Mouse (Mus musculus) ovary, postnatal 14 days (tissue): ENCODE data around the gene Slc8a1.
A peak's percentile ranks its signal among the peaks of the same experiment; 100 is the strongest.

Source experiments
- DNase-seq: peaks from one replicate; pipeline ENCODE4 v3.0.0; 2022; ENCODE audit warnings: low spot score

Gene Slc8a1

DNA sequence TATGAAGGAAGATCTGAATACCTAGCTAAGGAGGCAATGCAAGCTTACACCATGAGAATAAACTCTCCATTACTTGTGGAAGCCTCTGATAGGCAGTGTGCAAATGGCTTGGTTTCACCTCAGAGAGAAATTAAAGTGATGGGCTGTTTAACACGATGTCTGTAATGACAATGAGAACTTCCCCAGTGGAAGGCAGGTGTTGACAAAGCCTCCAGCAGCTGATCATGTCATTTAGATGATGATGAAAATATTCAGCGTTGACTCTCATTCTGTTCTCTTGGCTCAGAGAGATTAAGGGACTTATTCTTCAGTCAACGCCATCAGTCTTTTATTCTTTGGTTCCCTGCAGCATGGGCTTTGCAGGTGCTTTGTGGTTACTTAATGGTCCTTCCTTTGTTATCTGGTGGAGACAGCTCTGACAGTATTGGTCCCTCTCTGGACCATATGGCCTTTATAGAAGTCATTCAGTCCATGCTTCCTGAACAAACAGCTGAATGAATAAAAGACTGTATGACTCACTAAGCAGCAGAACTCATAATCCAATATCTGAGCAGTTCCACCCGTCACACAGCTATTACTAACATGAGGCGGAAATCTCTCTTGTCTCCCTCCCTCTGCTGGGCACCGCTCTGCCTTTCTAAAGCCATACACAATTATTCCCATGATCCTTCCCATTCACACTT, 184.0 kb downstream of the Slc8a1 start:
- DNase-seq = no peak

DNA sequence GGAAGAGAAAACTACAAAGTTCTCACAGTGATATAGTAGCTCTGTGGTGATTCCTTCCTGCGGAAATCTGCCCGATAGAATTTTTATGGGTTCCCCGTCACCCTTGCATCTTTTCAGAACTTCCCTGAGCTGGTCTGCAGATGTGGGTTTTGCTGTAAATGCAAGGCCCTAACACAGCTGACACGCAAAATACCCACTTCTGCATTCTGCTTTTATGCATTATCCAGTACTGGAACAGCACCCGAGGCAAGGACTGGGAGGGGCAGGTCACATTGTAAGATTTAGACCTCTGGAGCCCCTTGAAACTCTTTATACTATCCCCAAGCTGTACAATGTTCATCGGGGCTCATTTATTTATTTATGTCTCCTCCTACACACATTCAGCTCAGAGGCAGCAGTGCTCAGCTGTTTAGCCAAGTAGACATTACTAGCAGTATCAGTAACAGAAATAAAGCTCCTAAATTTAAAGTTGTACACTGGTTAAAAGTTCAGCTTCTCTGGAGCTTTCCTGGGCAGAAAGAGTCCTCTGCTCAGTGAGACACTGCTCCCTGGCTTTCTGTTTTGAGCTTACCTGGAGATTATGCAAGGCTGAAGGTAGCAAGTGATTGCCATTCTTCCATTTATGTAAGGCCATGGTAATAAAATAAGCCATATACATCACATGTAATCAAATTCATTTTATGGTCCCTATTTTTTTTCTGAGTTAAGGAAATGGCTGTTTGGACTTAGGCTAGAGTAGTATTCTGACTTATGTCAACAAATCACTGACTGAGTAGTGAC, 186.1 kb downstream of the Slc8a1 start:
- no peak for DNase-seq

DNA sequence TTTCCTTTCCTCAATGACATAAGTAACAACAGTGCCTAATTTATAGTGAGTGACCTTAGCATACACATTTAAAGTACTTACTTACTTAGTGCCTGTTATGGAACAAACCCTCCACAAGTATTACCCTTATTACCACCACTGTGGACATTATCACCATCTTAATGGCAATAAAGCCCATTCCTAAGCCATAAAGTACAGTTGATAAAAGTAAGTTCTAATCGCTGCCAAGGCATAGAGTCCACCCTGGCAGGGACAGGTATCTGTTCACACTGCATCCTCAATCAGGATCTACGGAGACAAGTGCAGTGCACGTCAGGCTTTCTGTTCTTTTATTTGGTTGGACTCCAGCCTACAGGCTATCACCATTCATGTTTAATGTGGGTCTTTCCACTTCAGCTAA, 187.3 kb downstream of the Slc8a1 start:
- DNase-seq = no peak

DNA sequence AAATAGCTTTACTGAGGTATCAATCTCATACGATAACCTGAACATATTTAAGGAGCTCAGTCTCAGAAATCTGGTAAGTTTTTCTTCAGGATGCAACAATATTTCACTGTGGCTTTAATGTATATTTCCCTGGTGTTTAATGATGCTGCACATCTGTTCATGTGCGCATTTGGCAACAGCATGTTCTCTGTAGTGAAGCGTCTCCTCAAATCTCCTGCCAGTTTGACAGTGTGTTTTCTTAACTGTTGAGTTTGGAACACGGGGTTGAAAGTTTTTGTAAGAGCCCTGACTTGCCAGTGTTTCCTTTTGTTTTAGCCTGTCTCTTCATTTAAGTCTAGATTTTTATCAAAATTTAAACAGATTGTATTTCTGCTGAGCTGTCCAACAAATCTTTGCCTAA, 190.2 kb downstream of the Slc8a1 start:
- no peak for DNase-seq

DNA sequence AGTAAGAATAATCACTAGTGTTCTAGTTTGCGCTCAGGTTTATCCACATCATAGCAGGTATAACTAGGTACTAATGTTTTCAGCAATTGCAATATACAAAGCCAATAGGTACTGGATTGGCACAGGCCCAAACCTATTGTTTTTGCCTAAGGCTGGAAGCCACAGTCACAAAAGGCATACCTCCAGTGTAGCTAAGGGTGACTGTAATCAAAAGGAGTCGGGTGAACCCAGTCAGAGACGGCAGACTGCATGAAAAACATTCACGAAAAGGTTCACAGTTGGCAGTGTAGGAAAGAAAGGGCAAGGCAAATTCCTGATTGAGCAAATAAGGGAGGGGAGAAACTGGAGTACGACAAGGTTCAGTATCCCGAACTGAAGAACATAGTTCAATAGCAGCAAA, 191.7 kb downstream of the Slc8a1 start:
- peak; percentile 38 for DNase-seq

DNA sequence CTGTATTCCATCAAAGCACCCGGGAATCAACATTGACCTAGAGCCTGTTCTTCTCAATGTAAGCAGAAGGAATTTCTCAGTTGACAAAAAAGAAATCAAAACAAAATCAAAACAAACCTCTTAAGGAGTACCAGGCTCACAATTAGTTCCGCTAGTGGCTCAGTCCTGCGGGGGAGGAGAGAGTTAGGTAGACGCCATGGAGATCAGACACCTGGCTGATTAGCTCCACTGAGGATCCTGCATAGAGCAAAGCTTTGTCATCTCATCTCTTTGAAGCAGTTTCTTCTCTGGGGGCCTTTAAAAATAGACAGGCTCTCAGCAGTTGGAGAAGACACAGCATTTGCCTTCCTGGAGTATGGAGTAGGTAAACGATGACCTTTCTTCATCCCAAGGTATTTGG, 192.2 kb downstream of the Slc8a1 start:
- no peak for DNase-seq

DNA sequence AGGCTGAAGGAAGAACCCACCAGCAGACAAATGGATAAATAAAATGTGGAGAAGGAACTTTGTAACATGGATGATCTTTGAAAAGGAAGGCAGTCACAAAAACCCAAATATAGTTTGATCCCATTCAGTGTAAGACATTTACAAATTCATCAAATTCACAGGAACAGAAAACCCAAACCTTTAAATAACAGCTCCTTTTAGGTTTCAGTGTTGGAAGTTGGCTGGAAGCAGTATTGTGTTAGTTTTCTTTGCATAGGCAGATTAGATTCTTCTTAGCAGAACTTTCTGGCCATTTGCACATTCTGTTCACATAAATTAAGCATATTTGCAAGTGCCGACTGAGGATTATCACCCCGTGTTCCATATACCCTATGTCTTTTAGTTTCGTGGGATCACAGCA, 193.3 kb downstream of the Slc8a1 start:
- DNase-seq = no peak

DNA sequence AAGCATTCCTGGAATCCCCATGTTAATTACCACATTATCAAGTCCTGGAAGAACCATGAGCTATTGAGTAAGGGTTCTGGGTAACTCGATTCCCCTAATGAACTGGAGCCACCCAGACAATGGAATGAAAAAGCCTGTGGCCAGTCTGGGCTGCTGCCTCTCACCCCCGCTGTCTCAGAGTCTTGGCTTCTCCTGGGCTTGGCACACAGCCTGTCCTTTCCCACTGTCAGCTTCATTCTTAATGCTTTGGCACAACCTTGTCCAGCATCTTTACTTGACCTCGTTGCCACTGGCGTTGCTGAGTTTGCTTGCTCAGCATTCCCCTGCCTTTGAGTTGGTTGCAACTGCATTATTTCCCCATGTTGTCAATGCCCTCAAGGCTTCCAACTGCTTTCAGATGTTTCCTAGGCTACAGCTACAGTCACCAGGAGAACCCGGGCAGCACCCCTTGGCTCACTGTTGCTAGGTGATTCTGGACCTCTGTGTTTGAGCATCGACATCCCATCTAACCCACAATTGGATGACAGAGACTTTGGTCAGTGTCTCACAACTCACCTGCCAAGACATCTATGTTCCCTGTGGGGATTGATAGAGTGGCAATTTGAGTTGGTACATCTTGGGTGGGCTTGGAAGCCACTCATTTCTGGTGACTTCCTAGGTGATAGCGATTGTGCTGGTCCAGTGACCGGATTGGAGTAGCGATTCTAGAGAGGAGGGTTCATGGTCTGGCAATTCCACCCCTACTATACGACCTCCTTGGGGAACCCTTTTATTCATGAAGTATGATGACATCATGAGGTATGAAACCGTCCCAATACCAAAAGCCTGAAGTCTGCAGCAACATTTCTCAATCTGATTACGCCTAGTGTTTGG, 195.6 kb downstream of the Slc8a1 start:
- DNase-seq = no peak

DNA sequence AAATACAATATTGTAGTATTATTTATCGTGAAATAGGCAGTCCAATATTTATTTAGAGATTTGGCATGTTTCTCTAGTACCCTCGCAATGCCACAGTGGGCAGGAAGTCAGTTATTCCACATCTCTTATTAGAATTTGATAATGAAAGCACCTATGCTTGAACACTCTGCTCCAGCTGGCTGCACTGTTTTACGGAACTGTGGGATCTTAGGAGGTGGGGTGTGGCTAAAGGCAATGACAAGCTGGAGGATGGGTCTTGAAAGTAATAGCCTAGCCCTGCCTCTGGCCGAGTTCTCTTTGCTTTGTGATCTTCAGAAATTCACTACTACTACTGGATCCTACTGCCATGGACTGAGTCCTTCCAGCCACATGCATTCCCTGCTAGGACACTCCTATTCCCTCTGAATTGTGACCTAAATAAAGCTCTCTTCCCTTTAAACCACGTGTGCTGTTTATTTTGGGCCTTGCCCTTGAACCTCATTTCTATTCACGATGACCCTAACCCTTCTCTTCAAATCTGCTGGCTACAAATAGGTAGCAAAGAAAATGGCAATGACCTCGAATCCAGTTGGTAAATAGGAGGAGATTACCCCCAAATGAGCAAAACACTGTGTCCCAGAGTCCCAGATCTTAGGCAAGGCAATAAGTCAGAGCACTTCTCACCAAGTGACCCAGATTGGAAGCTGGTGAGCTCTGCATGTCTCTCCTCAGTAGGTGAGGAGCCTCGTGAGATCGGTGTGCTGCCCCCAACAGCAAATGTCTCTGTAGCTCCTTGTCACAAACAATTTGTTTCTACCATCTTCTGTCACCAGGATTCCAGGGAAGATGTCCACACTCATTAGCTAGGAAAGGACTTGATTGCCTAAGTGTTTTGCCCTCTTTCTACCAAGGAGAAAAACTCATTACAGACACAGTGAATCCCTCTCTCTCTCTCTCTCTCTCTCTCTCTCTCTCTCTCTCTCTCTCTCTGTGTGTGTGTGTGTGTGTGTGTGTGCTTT, 199.7 kb downstream of the Slc8a1 start:
- DNase-seq = no peak

DNA sequence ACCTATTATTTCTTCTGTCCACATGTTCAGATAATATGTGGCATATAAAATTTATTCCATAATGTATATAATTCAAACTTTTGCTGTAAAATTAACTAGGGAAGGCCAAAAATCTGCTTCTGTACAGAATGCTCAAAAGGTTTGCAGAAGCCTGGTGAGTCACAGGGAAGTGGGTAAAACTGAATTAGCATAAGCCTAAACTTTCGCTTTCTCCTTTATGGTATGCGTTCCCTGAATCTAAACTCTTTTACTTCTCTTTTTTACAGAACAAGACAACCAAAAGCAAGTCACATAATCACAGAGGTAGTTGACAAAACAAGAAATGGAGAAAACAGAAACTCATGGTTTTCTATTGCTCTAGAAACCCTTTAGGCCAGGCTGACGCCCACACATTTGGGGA, 202.1 kb downstream of the Slc8a1 start:
- no peak for DNase-seq

DNA sequence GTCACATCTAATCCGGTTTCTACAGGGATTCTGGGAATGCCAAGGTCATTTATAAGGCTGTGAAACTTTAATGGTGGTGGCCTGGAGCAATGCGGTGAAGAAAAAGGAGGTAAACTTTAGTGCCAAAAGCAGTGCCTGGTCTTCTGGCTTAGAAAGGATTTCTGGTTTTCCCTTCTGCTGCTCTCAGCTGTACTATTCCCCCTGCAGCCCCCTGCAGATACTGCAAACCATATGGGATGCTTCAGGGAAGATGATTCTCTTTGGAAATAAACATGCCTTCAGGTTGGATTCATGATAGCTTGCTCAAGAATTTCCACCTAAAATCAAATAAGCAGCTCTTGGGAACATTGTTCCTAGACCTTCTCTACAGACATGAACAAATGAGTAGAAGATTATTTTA, 208.3 kb downstream of the Slc8a1 start:
- no peak for DNase-seq

DNA sequence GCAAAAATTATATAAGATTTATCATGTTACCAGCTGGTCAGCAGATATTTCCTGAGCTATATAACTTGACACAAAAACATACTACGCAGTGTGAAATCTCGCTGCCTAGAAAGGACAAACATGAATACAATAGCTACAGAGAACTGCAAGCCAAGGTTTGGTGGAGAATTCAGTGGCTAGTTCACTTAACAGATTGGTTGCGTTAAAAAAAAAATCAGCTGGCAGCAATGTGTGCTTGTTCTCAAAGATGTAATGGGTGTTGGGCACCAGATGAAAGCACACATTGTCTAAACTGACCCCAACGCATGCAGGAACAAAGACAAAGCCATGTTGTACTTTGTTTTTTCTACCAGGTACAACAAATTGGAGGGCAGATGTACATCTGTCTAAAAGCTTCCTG, 209.2 kb downstream of the Slc8a1 start:
- no peak for DNase-seq

DNA sequence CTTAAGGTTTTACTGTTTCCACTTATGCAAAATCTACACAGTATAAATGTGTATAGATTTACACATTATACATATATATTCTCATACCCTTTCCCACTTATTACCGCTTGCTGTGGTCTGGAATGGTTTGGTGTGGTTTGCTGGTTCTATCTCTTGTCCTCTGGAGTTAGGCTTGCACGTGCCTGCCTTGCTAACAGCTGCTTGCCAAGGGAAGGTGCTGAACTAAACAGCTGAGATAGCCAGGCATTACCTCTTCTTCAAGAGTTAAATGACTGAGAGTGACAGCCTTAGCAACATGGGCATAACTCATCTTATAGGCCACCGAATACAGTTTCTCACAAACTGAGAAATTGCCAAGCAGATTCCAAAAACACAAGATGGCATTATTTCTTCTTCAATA, 211.7 kb downstream of the Slc8a1 start:
- DNase-seq = no peak

DNA sequence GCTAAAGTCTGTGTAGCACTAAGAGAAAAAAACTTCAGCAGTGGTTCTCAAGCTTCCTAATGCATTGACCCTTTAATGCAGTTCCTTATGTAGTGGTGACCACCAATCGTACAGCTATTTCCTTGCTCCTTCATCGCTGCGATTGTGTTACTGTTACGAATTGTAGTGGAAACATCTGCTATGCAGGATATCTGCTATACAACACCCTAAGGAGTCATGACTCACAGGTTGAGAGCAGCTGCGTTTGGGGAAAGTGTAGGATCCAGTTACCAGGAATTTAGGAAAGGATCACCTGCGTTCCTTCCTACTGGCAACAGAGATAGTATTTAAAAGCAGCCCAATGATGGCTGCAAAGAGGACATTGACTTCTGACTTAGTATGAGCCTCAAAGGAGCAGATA, 213.4 kb downstream of the Slc8a1 start:
- DNase-seq = no peak

DNA sequence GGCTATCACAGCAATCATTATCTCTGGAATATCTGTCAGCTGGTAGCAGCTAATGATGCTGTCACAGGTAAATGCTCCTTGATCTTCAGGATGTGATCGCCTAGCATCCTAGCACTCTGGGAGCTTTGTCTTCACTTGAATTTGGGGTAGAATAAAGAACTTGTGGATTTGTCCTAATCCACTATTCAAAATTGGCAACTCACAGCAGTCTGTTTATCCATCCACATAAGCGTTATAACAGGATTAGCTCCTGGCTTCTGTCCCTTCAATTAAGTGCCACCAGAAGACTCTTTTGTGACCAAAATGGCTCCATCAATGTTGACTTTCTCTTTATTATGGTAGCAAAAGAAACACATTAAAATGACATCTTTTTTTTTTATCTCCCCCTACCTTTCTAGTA, 214.2 kb downstream of the Slc8a1 start:
- DNase-seq = no peak

DNA sequence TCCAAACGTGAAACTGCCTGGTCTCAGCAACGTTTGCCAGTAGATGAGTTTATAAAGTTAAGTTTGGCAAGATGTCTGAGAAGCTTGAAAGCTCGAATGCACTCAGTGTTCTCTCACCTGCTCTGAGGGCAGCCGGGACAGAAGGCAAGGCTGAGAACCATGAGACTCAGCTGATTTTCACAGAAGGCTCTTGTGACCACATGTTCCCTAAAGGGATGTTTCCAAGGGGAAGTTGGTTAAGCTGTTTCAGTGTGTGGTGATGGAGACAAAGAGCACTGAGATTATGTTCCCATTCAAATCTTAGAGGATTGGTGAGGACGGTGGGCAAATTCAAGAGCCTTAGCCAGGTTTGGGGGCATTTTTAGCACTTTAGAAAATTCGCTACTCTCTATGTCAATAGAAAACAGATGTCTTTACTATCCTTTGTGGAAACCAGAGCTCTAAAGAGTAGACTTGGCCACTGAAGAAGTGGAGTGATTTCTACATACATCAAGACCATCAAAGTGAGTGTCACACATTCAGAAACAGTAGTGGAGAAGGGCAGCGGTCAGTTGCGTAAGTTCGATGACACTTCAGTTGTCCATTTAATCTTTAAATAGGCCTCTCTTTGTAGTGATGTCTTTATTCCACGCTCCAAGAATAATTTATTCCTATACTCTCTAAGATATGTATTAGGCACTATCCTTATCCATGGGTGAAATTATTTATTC, 219.7 kb downstream of the Slc8a1 start:
- no peak for DNase-seq

DNA sequence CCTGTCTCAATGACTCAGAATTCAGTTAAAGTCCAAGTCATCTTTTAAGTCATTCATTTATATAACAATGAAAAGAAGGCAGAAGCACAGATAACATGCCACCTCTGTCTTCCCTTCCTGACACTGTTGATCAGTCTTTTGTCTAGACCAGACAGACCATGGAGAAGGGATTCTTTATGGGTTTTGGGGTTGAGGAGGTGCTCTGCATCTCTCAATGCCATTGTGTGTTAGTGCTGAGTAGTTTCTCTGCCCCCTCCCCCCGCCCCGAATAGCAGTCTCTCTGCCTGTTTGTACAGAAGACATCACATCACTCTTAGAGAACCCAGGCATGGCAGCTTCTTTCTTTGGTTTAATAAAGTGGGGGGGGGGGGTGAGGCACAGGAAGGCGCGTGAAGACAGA, 222.0 kb downstream of the Slc8a1 start:
- DNase-seq = no peak

DNA sequence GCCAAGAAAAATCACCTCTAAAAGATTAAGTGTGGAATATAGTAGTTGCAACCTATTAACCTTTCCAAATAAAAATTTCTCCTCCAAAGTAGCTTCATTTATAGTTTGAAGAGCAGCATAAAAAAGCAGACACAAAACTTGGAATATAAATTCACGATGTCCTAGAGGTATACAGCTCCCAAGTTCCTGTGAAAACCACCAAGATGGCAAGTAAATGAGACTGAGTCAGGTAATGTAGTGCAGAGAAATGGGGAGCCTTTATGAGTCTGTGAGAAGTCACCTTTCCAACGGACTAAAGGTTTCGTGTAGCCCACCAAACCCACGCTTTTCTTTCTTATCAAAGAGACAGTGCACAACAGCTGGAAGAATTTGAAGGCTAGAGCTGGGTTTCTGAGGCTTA, 224.2 kb downstream of the Slc8a1 start:
- DNase-seq = no peak

DNA sequence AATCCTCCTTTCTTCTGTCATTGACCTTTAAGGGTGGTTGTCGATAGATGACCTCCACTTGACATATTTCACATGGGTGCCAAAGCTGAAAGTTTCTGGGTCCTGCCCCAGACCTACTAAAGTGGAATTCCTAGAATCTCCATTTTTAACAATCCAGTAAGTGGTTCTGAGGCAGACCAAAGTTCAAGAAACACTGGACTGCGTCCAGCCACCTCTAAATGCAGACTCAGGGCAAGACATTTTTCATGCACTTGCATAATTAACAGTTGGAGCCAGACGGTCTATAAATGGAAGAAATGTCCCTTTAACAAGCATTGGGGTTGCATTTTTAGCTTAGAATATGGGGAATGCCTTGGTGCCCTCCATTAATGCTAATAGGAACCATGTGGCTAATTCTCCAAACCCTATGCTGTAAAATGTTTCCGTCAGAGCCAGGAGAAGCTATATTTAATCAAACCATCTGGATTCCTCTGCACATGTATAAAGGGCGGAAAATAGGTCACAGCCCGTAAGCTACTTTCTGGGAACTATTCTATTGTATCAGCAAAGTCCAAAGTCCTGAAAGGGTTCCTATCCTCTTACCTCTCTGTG, 224.7 kb downstream of the Slc8a1 start:
- DNase-seq = no peak

DNA sequence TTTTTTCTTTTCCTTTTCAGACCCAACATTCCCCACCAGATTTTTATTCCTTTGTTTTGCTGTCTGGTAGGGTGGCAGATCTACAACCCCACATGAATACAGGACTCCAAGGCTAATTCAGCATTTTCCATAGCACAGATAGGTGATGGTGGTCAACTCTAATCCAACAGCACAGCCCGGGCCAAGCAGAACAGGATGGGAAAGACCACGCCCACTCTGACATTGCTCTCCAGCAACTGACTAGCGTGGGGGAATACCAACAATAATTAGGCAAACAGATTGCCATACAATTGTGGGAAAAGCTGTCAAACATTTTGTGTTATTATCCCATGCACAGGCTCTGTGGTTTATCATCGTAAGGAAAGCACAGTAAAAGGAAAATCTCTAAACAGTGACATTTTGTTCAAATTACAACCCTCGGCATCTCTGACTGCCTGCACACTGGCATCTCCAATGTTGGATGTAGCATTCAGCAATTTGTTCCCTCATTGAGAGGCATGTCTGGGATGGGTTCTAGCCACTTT, 233.0 kb downstream of the Slc8a1 start:
- no peak for DNase-seq
